Mouse (Mus musculus): ENCODE measurements around the gene Btn2a2. TPM values are rescaled to one million over a fixed set of nuclear protein-coding genes. Genes with fewer than 3 reads are reported as not detected.

Gene Btn2a2
- polyA plus RNA-seq (2015; fragmentation: Illumina TruSeq; extraction: RNeasy Lipid Tissue Mini Kit (QIAGEN cat#74804); ENCODE audit: insufficient read depth, low read depth, low replicate concordance), result not detected

DNA sequence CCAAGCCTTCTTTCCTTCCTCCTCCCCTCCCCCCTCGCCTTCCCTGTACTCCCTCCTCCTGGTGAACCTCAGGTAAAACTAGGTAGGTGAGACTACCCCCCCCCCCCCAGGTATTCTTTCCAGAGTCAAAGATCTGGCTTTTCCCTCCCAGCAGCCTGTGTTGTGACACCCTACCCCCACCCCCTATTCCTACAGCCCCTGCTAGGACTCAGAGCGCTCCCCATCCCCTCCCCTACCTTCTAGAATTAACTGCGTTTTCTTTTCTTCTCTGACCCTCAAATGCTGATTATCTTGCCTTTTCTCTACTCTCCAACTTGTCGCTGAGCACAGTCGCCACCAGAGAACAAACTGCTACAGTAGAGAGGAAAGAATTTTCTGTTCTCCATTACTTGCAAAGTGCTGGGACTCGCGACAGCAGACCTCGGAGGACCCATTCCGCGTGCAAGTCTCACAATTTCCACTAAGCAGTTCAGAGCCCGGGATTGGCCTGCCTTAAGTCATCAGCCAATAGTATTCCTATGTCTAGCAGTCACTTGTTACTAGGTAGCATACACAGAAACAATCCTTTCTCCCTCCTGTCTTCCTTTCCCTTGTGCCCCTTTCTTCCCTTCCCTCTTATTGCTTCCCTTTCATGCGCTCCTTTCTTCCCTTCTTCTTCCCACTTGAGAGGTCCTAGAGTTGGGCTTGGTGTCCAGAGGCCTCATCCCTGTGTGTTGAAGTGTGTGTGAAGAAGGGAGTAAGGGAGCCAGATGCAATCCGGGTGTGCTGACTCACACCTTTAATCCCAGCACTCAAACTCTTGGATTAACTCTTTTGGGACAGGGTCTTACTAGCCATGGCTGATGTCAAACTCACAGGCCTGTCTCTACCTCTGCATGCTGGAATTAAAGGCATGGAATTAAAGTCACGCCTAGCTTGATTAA is at the start of gene Btn2a2:
Gene Btn2a2, minus strand, starts transcription at position 458 of the 923 bp plus-strand sequence.

DNA sequence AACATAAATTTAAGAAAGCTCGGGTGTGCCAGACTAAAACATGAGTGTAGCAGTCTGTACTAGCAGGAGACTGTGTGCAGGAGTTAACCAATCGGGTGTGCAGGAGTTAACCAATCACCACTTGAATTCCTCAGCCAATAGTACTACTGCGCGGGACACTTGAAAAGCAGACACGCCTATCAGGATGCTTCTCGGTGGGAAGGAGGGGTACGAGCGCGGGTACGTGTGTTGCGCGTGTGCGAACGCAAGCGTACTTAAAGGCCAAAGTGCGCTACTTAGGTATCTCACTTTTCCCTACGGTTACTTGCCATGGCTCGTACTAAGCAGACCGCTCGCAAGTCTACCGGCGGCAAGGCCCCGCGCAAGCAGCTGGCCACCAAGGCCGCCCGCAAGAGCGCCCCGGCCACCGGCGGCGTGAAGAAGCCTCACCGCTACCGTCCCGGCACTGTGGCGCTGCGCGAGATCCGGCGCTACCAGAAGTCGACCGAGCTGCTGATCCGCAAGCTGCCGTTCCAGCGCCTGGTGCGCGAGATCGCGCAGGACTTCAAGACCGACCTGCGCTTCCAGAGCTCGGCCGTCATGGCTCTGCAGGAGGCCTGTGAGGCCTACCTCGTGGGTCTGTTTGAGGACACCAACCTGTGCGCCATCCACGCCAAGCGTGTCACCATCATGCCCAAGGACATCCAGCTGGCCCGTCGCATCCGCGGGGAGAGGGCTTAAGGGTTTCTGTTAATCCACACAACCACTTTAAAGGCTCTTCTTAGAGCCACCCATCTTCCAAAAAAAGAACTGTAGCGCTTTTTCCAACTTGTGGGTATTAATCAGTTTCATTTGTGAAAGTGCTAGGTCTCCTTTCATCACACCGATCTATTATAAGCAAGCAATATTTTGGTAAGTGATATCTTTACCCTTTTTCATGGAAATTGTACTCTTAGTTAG is 46.7 kb upstream of the Btn2a2 start, which contains the start of gene Hist1h3g:
Gene Hist1h3g, plus strand, starts transcription at position 286 of the 939 bp plus-strand sequence.

DNA sequence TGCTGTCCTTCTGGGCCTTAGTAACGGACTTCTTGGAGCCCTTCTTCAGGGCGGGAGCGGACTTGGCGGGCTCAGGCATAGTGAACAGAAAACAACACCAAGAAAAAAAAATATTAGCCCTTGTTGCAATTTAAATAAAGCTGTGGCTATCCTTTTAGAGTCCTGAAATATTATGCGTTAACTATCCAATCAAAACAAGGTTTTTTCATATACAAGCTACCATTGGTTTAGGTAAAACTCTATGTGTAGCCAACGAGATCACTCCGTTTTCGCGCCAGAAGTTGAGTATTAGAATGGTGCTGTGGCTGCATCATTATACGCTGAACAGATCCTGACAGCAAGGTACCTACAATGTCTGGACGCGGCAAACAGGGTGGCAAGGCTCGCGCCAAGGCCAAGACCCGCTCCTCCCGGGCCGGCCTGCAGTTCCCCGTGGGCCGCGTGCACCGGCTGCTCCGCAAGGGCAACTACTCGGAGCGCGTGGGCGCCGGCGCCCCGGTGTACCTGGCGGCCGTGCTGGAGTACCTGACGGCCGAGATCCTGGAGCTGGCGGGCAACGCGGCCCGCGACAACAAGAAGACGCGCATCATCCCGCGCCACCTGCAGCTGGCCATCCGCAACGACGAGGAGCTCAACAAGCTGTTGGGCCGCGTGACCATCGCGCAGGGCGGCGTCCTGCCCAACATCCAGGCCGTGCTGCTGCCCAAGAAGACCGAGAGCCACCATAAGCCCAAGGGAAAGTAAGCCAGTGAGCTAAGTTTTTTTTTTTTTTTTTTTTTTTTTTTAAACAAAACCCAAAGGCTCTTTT is 45.1 kb upstream of the Btn2a2 start, which contains the start of gene Hist1h2af:
Gene Hist1h2af, plus strand, starts transcription at position 347 of the 808 bp plus-strand sequence.

DNA sequence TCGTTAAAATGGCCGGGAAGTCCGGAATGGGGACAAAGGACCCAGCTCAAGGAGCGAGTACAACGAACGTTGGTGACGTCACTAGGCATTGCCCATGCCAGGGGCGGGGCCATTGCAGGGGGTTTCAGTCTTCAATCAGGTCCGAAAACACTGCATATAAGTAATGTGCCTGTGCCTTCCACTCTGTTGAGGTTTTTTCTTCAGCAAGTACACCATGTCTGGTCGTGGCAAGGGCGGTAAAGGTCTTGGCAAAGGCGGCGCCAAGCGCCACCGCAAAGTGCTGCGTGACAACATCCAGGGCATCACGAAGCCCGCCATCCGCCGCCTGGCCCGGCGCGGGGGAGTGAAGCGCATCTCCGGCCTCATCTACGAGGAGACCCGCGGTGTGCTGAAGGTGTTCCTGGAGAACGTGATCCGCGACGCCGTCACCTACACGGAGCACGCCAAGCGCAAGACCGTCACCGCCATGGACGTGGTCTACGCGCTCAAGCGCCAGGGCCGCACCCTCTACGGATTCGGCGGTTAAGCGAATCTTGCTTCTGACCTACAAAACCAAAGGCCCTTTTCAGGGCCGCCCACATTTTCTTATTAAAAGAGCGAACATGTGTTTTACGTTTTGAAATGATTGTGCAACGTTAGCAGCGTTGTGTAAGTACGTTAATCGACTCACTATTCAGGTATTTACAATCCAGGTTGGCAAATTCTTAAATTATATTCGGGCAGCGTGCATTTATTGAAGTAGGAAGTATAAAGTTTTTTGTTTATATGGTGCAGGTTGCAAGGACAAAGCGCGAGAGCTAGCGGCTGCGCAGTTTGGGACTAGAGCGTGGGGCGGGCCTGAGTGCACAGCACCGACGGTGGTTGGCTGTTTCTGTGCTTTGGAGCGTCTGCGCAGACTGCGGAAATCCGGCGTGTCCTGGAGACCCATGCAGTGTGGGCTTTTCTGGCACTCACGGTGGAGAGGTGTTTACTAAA is 42.5 kb upstream of the Btn2a2 start, which contains the start of gene Hist1h4h:
Gene Hist1h4h, plus strand, starts transcription at position 150 of the 975 bp plus-strand sequence.

DNA sequence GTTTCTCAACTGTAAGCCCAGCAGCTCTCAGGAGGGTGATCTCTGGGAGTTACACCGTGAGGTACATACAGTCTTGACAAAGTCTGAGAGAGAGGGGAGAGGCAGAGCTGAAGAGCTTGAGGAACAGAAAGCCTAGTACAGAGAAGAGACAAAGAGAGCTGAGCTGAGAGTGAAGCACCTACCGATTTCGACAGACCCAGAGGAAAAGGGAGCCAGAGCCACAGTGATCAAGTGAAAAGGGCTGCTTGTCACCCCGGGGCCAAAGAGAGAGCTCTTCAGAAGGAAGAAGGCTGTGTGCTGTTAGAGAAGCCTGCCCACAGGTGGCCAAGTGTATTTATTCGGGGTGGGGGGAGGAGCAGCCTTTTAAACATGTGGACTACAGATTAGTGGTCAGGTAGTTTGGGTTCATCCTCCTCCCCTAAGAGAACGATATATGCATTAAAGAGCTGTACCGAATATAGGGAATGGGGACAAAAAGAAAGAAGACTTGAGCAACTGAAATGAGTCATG is 23.0 kb downstream of the Btn2a2 start, which contains the start of gene Btn1a1:
Gene Btn1a1, minus strand, starts transcription at position 302 of the 510 bp plus-strand sequence.

Other genes with a start within 250 kb of the Btn2a2 start
- gene Vmn1r223, start 241.7 kb downstream of the Btn2a2 start, polyA plus RNA-seq (2015; fragmentation: Illumina TruSeq; extraction: RNeasy Lipid Tissue Mini Kit (QIAGEN cat#74804); ENCODE audit: insufficient read depth, low read depth, low replicate concordance), result not detected
- 3.7 TPM for gene Zfp322a, start 119.6 kb downstream of the Btn2a2 start, polyA plus RNA-seq (2015; fragmentation: Illumina TruSeq; extraction: RNeasy Lipid Tissue Mini Kit (QIAGEN cat#74804); ENCODE audit: insufficient read depth, low read depth, low replicate concordance)
- gene Abt1, start 65.0 kb downstream of the Btn2a2 start, polyA plus RNA-seq (2015; fragmentation: Illumina TruSeq; extraction: RNeasy Lipid Tissue Mini Kit (QIAGEN cat#74804); ENCODE audit: insufficient read depth, low read depth, low replicate concordance), result 1.1 TPM
- gene Btn1a1, start 23.0 kb downstream of the Btn2a2 start, polyA plus RNA-seq (2015; fragmentation: Illumina TruSeq; extraction: RNeasy Lipid Tissue Mini Kit (QIAGEN cat#74804); ENCODE audit: insufficient read depth, low read depth, low replicate concordance), result not detected
- gene Hist1h4h, start 42.2 kb upstream of the Btn2a2 start, polyA plus RNA-seq (2015; fragmentation: Illumina TruSeq; extraction: RNeasy Lipid Tissue Mini Kit (QIAGEN cat#74804); ENCODE audit: insufficient read depth, low read depth, low replicate concordance), result 9.1 TPM
- gene Hist1h2af, start 45.0 kb upstream of the Btn2a2 start, polyA plus RNA-seq (2015; fragmentation: Illumina TruSeq; extraction: RNeasy Lipid Tissue Mini Kit (QIAGEN cat#74804); ENCODE audit: insufficient read depth, low read depth, low replicate concordance), result not detected
- gene Hist1h3g, start 46.6 kb upstream of the Btn2a2 start, polyA plus RNA-seq (2015; fragmentation: Illumina TruSeq; extraction: RNeasy Lipid Tissue Mini Kit (QIAGEN cat#74804); ENCODE audit: insufficient read depth, low read depth, low replicate concordance), result not detected
- not detected for gene Hist1h2bh, start 54.5 kb upstream of the Btn2a2 start, polyA plus RNA-seq (2015; fragmentation: Illumina TruSeq; extraction: RNeasy Lipid Tissue Mini Kit (QIAGEN cat#74804); ENCODE audit: insufficient read depth, low read depth, low replicate concordance)
- gene Hist1h3f, start 55.2 kb upstream of the Btn2a2 start, polyA plus RNA-seq (2015; fragmentation: Illumina TruSeq; extraction: RNeasy Lipid Tissue Mini Kit (QIAGEN cat#74804); ENCODE audit: insufficient read depth, low read depth, low replicate concordance), result not detected
- not detected for gene Hist1h4f, start 62.8 kb upstream of the Btn2a2 start, polyA plus RNA-seq (2015; fragmentation: Illumina TruSeq; extraction: RNeasy Lipid Tissue Mini Kit (QIAGEN cat#74804); ENCODE audit: insufficient read depth, low read depth, low replicate concordance)
- gene Hist1h1d, start 64.4 kb upstream of the Btn2a2 start, polyA plus RNA-seq (2015; fragmentation: Illumina TruSeq; extraction: RNeasy Lipid Tissue Mini Kit (QIAGEN cat#74804); ENCODE audit: insufficient read depth, low read depth, low replicate concordance), result 0.48 TPM
- gene Hist1h3e, start 73.5 kb upstream of the Btn2a2 start, polyA plus RNA-seq (2015; fragmentation: Illumina TruSeq; extraction: RNeasy Lipid Tissue Mini Kit (QIAGEN cat#74804); ENCODE audit: insufficient read depth, low read depth, low replicate concordance), result not detected
- not detected for gene Hist1h2ae, start 82.4 kb upstream of the Btn2a2 start, polyA plus RNA-seq (2015; fragmentation: Illumina TruSeq; extraction: RNeasy Lipid Tissue Mini Kit (QIAGEN cat#74804); ENCODE audit: insufficient read depth, low read depth, low replicate concordance)
- gene Hist1h2bg, start 82.5 kb upstream of the Btn2a2 start, polyA plus RNA-seq (2015; fragmentation: Illumina TruSeq; extraction: RNeasy Lipid Tissue Mini Kit (QIAGEN cat#74804); ENCODE audit: insufficient read depth, low read depth, low replicate concordance), result not detected
- gene Hist1h2bf, start 85.3 kb upstream of the Btn2a2 start, polyA plus RNA-seq (2015; fragmentation: Illumina TruSeq; extraction: RNeasy Lipid Tissue Mini Kit (QIAGEN cat#74804); ENCODE audit: insufficient read depth, low read depth, low replicate concordance), result not detected
- gene Hist1h2ad, start 85.5 kb upstream of the Btn2a2 start, polyA plus RNA-seq (2015; fragmentation: Illumina TruSeq; extraction: RNeasy Lipid Tissue Mini Kit (QIAGEN cat#74804); ENCODE audit: insufficient read depth, low read depth, low replicate concordance), result not detected
- gene Hist1h3d, start 86.9 kb upstream of the Btn2a2 start, polyA plus RNA-seq (2015; fragmentation: Illumina TruSeq; extraction: RNeasy Lipid Tissue Mini Kit (QIAGEN cat#74804); ENCODE audit: insufficient read depth, low read depth, low replicate concordance), result not detected
- not detected for gene Hist1h4d, start 92.7 kb upstream of the Btn2a2 start, polyA plus RNA-seq (2015; fragmentation: Illumina TruSeq; extraction: RNeasy Lipid Tissue Mini Kit (QIAGEN cat#74804); ENCODE audit: insufficient read depth, low read depth, low replicate concordance)
- gene Hist1h2be, start 132.3 kb upstream of the Btn2a2 start, polyA plus RNA-seq (2015; fragmentation: Illumina TruSeq; extraction: RNeasy Lipid Tissue Mini Kit (QIAGEN cat#74804); ENCODE audit: insufficient read depth, low read depth, low replicate concordance), result 1.9 TPM
- gene Hist1h1e, start 133.7 kb upstream of the Btn2a2 start, polyA plus RNA-seq (2015; fragmentation: Illumina TruSeq; extraction: RNeasy Lipid Tissue Mini Kit (QIAGEN cat#74804); ENCODE audit: insufficient read depth, low read depth, low replicate concordance), result 0.70 TPM
- 0.33 TPM for gene Hist1h2ac, start 195.1 kb upstream of the Btn2a2 start, polyA plus RNA-seq (2015; fragmentation: Illumina TruSeq; extraction: RNeasy Lipid Tissue Mini Kit (QIAGEN cat#74804); ENCODE audit: insufficient read depth, low read depth, low replicate concordance)
- 37.3 TPM for gene Hist1h2bc, start 195.3 kb upstream of the Btn2a2 start, polyA plus RNA-seq (2015; fragmentation: Illumina TruSeq; extraction: RNeasy Lipid Tissue Mini Kit (QIAGEN cat#74804); ENCODE audit: insufficient read depth, low read depth, low replicate concordance)
- gene Hist1h1t, start 207.0 kb upstream of the Btn2a2 start, polyA plus RNA-seq (2015; fragmentation: Illumina TruSeq; extraction: RNeasy Lipid Tissue Mini Kit (QIAGEN cat#74804); ENCODE audit: insufficient read depth, low read depth, low replicate concordance), result not detected
- 2.0 TPM for gene Hist1h4c, start 209.6 kb upstream of the Btn2a2 start, polyA plus RNA-seq (2015; fragmentation: Illumina TruSeq; extraction: RNeasy Lipid Tissue Mini Kit (QIAGEN cat#74804); ENCODE audit: insufficient read depth, low read depth, low replicate concordance)
- 11.9 TPM for gene Hfe, start 222.0 kb upstream of the Btn2a2 start, polyA plus RNA-seq (2015; fragmentation: Illumina TruSeq; extraction: RNeasy Lipid Tissue Mini Kit (QIAGEN cat#74804); ENCODE audit: insufficient read depth, low read depth, low replicate concordance)
- gene Hist1h1c, start 250.0 kb upstream of the Btn2a2 start, polyA plus RNA-seq (2015; fragmentation: Illumina TruSeq; extraction: RNeasy Lipid Tissue Mini Kit (QIAGEN cat#74804); ENCODE audit: insufficient read depth, low read depth, low replicate concordance), result 18.7 TPM